Mouse (Mus musculus): ENCODE data around the gene Ddah1. TPM values are rescaled to one million over a fixed set of nuclear protein-coding genes. Genes with fewer than 3 reads are reported as not detected.
A peak's percentile ranks its signal among the peaks of the same experiment; 100 is the strongest.

The Ddah1 gene
- polyA plus RNA-seq, 1 experiment from 2014 or later = 55.7 TPM

- WGBS = 58% methylated on average over 4 of the region's 4 CpGs
- Histone ChIP-seq H3K9me3 (peaks cover 3% of the 10 kb centered on the region; the same call in 1 of the 2 replicates), H3K36me3 (no peaks in the 10 kb centered on the region), H3K4me2 (replicated peaks) (no peak overlapping the region), H3K27ac (peak overlapping the region; percentile 10; the same call in 1 of the 2 replicates), H3K9ac (no peak overlapping the region), H3K27me3 (no peaks in the 10 kb centered on the region), H3K4me3 (no peak overlapping the region), H3K4me1 (peaks cover 27% of the 10 kb centered on the region)
- 0 out of 2 replicates have a peak, but pooled peaks have one; percentile 28 for ATAC-seq (ENCODE audit: low FRiP score, low read depth)
These were observed 32.2 kb downstream of the Ddah1 start for GRCm38 (mm10) chr3:145790709-145791108.

- H3K4me1 ChIP-seq = peaks cover 58% of the 10 kb centered on the region
- no peak overlapping the region for H3K4me3 ChIP-seq
- 0 out of 2 replicates have a peak, but pooled peaks cover under 1% of the 10 kb centered on the region for H3K27me3 ChIP-seq
- no peak for ATAC-seq (ENCODE audit: low FRiP score, low read depth)
- no peaks in the 10 kb centered on the region for H3K36me3 ChIP-seq
- no peak overlapping the region for H3K4me2 ChIP-seq (replicated peaks)
- 52% methylated on average over 10 of the region's 10 CpGs for WGBS
- H3K27ac ChIP-seq = no peak overlapping the region; the same call in 1 of the 2 replicates
- H3K9ac ChIP-seq = no peak overlapping the region
- peaks cover 3% of the 10 kb centered on the region; the same call in 1 of the 2 replicates for H3K9me3 ChIP-seq
These were observed 35.9 kb downstream of the Ddah1 start for GRCm38 (mm10) chr3:145794355-145794754.

GRCm38 (mm10) chr3:145795896-145796295 lies 37.4 kb downstream of the Ddah1 start:
- H3K27me3 ChIP-seq = 0 out of 2 replicates have a peak, but pooled peaks cover 4% of the 10 kb centered on the region
- no peak overlapping the region for H3K9ac ChIP-seq
- no peaks in the 10 kb centered on the region for H3K36me3 ChIP-seq
- no peak for ATAC-seq (ENCODE audit: low FRiP score, low read depth)
- H3K4me3 ChIP-seq = no peak overlapping the region
- H3K4me1 ChIP-seq = peaks cover 53% of the 10 kb centered on the region
- WGBS = 41% methylated on average over 7 of the region's 7 CpGs
- peak overlapping the region; percentile 53; the same call in 1 of the 2 replicates for H3K27ac ChIP-seq
- peaks cover 3% of the 10 kb centered on the region; the same call in 1 of the 2 replicates for H3K9me3 ChIP-seq
- H3K4me2 ChIP-seq (replicated peaks) = no peak overlapping the region

- WGBS = 80% methylated on average over 10 of the region's 10 CpGs
- Histone ChIP-seq H3K9me3 (peaks cover 3% of the 10 kb centered on the region; the same call in 1 of the 2 replicates), H3K36me3 (no peaks in the 10 kb centered on the region), H3K4me3 (no peak overlapping the region), H3K27me3 (0 out of 2 replicates have a peak, but pooled peaks cover 4% of the 10 kb centered on the region), H3K4me1 (peaks cover 45% of the 10 kb centered on the region), H3K9ac (no peak overlapping the region), H3K4me2 (replicated peaks) (no peak overlapping the region), H3K27ac (no peak overlapping the region)
- no peak for ATAC-seq (ENCODE audit: low FRiP score, low read depth)
These were observed 39.6 kb downstream of the Ddah1 start for GRCm38 (mm10) chr3:145798042-145798441.

GRCm38 (mm10) chr3:145798751-145799188 lies 40.3 kb downstream of the Ddah1 start:
- 34% methylated on average over 6 of the region's 6 CpGs for WGBS
- ATAC-seq (ENCODE audit: low FRiP score, low read depth) = no peak

GRCm38 (mm10) chr3:145799365-145799764 lies 40.9 kb downstream of the Ddah1 start:
- Histone ChIP-seq H3K4me3 (no peak overlapping the region), H3K4me2 (replicated peaks) (no peak overlapping the region), H3K27me3 (0 out of 2 replicates have a peak, but pooled peaks cover 4% of the 10 kb centered on the region), H3K27ac (no peak overlapping the region), H3K36me3 (no peaks in the 10 kb centered on the region), H3K9me3 (no peaks in the 10 kb centered on the region), H3K9ac (no peak overlapping the region), H3K4me1 (peaks cover 42% of the 10 kb centered on the region)
- WGBS = 54% methylated on average over 3 of the region's 3 CpGs
- no peak for ATAC-seq (ENCODE audit: low FRiP score, low read depth)

More at GRCm38 (mm10) chr3:145798751-145799188, 40.3 kb downstream of the Ddah1 start:
- H3K36me3 ChIP-seq = no peaks in the 10 kb centered on the region
- no peak overlapping the region for H3K9ac ChIP-seq
- H3K9me3 ChIP-seq = peaks cover 1% of the 10 kb centered on the region; the same call in 1 of the 2 replicates
- H3K4me2 ChIP-seq (replicated peaks) = no peak overlapping the region
- H3K4me1 ChIP-seq = peaks cover 45% of the 10 kb centered on the region
- H3K27ac ChIP-seq = no peak overlapping the region
- no peak overlapping the region for H3K4me3 ChIP-seq
- H3K27me3 ChIP-seq = 0 out of 2 replicates have a peak, but pooled peaks cover 4% of the 10 kb centered on the region

- H3K4me1 ChIP-seq = peaks cover 45% of the 10 kb centered on the region
- H3K36me3 ChIP-seq = no peaks in the 10 kb centered on the region
- no peak overlapping the region for H3K4me3 ChIP-seq
- WGBS = 47% methylated on average over 6 of the region's 6 CpGs
- 0 out of 2 replicates have a peak, but pooled peaks cover 4% of the 10 kb centered on the region for H3K27me3 ChIP-seq
- H3K27ac ChIP-seq = no peak overlapping the region; the same call in 1 of the 2 replicates
- no peak for ATAC-seq (ENCODE audit: low FRiP score, low read depth)
- H3K4me2 ChIP-seq (replicated peaks) = no peak overlapping the region
- no peak overlapping the region for H3K9ac ChIP-seq
- H3K9me3 ChIP-seq = no peaks in the 10 kb centered on the region
These were observed 43.6 kb downstream of the Ddah1 start for GRCm38 (mm10) chr3:145802106-145802505.

- Histone ChIP-seq H3K36me3 (no peaks in the 10 kb centered on the region), H3K27me3 (no peaks in the 10 kb centered on the region), H3K4me2 (replicated peaks) (no peak overlapping the region), H3K27ac (no peak overlapping the region), H3K4me3 (no peak overlapping the region), H3K9me3 (no peaks in the 10 kb centered on the region), H3K4me1 (peaks cover 33% of the 10 kb centered on the region), H3K9ac (no peak overlapping the region)
- ATAC-seq (ENCODE audit: low FRiP score, low read depth) = no peak
- WGBS = 28% methylated on average over 4 of the region's 4 CpGs
These were observed 47.4 kb downstream of the Ddah1 start for GRCm38 (mm10) chr3:145805848-145806247.

GRCm38 (mm10) chr3:145806502-145806901 lies 48.0 kb downstream of the Ddah1 start:
- Histone ChIP-seq H3K36me3 (no peaks in the 10 kb centered on the region), H3K4me2 (replicated peaks) (peak overlapping the region; percentile 17; the same call in 1 of the 2 replicates), H3K4me1 (peaks cover 38% of the 10 kb centered on the region), H3K9ac (no peak overlapping the region), H3K27me3 (no peaks in the 10 kb centered on the region), H3K9me3 (no peaks in the 10 kb centered on the region), H3K4me3 (no peak overlapping the region), H3K27ac (peak overlapping the region; percentile 29; the same call in 1 of the 2 replicates)
- WGBS = 22% methylated on average over 5 of the region's 5 CpGs
- ATAC-seq (ENCODE audit: low FRiP score, low read depth) = 0 out of 2 replicates have a peak, but pooled peaks have one; percentile 55

DNA sequence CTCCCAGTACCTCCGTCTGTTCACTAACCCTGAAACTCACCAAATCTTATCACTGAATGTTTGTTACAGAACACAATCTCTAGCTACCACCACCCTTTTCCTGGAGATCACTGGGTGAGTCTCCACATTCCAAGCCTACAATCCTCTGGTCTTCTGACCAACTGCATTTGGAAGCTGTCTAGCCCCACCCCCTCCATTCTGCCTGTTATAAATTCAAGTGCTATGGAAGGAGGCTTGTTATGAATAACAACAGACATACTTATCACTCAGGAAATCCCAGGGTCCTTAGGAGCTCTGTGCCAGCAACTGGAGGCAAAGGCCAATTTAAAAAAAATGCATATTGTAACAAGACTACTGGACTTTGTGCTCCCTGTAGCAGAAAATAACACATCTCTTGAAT lies 58.3 kb downstream of the Ddah1 start:
- no peaks in the 10 kb centered on the region for H3K27me3 ChIP-seq
- H3K9ac ChIP-seq = no peak overlapping the region
- no peak overlapping the region for H3K27ac ChIP-seq
- H3K36me3 ChIP-seq = no peaks in the 10 kb centered on the region
- no peak overlapping the region for H3K4me3 ChIP-seq
- no peak overlapping the region for H3K4me2 ChIP-seq (replicated peaks)
- H3K4me1 ChIP-seq = no peaks in the 10 kb centered on the region
- ATAC-seq (ENCODE audit: low FRiP score, low read depth) = no peak
- 87% methylated on average over 1 of the region's 1 CpGs for WGBS
- no peaks in the 10 kb centered on the region for H3K9me3 ChIP-seq

DNA sequence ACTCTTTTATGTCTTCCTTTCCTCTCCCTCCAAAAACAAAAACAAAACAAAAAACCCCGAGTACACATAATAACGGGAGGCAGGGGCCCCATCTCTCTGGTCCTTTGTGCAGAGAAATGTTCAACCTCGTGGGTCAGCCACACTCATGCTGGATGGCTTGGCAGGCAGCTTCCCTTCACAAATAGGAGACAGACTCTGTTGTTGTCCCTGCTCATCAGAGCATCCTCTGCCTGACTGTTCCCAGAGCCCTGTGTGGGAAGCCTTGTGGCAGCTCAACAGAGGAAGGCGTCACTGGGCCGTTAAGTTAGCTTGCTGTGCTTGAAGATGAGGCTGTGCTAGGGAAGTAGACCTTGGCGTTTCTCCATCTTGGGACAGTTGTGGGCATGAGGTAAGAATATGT lies 58.8 kb downstream of the Ddah1 start:
- 74% methylated on average over 6 of the region's 6 CpGs for WGBS
- no peak overlapping the region for H3K27ac ChIP-seq
- ATAC-seq (ENCODE audit: low FRiP score, low read depth) = no peak
- H3K36me3 ChIP-seq = no peaks in the 10 kb centered on the region
- H3K4me3 ChIP-seq = no peak overlapping the region
- no peak overlapping the region for H3K9ac ChIP-seq
- H3K4me1 ChIP-seq = no peaks in the 10 kb centered on the region
- H3K4me2 ChIP-seq (replicated peaks) = no peak overlapping the region
- H3K27me3 ChIP-seq = no peaks in the 10 kb centered on the region
- H3K9me3 ChIP-seq = no peaks in the 10 kb centered on the region

DNA sequence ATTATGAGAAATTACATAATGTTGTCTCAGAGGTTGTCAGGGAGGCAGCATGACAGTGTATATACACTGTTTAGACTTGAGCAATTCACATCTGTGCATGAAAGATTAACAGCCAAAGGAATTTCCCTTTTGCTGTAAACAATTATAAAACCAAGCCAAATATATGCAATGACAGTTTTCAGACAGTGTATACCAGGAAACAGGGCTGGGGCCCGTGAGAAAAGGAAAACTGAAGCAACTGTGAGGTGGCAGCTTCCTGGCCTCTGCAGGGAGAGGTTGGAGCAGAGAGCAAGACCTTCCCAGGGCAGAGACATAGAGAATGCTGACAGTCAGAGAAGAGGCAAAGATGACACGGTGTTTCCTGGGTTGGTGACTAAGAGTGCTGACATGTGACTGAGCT lies 62.0 kb downstream of the Ddah1 start:
- 75% methylated on average over 2 of the region's 2 CpGs for WGBS
- Histone ChIP-seq H3K9me3 (no peaks in the 10 kb centered on the region), H3K9ac (no peak overlapping the region), H3K27ac (no peak overlapping the region), H3K4me3 (no peak overlapping the region), H3K4me1 (peaks cover 6% of the 10 kb centered on the region; the same call in 1 of the 2 replicates), H3K36me3 (no peaks in the 10 kb centered on the region), H3K27me3 (no peaks in the 10 kb centered on the region), H3K4me2 (replicated peaks) (no peak overlapping the region)
- ATAC-seq (ENCODE audit: low FRiP score, low read depth) = no peak

DNA sequence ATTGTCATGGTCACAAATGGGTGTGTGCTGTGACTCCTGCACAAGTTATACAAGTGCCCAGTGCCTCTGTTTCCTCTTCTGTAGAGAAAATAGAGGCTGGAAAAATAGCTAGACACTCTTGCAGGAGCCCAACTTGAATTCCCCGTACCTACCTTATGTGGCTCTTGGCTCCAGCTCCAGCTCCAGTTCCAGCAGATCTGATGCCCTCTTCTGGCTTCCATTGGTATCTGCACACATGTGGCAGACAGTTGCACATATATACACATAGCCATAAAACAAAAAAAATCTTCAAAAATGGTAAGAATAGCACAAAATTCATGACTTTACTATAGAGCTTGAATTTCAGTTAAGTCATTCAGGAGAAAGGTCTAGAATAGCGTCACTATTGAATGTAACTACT lies 62.5 kb downstream of the Ddah1 start:
- Histone ChIP-seq H3K27ac (no peak overlapping the region), H3K9ac (no peak overlapping the region), H3K36me3 (no peaks in the 10 kb centered on the region), H3K4me2 (replicated peaks) (no peak overlapping the region), H3K4me1 (peaks cover 11% of the 10 kb centered on the region; the same call in 1 of the 2 replicates), H3K9me3 (no peaks in the 10 kb centered on the region), H3K27me3 (no peaks in the 10 kb centered on the region), H3K4me3 (no peak overlapping the region)
- 91% methylated on average over 2 of the region's 2 CpGs for WGBS
- ATAC-seq (ENCODE audit: low FRiP score, low read depth) = no peak

Data from limb, embryonic 13.5 days (tissue).